Mouse (Mus musculus) brown adipose tissue, adult 24 weeks (tissue): Measurements from ENCODE around the gene Tnpo1. TPM values are rescaled to one million over a fixed set of nuclear protein-coding genes. Genes with fewer than 3 reads are reported as not detected.

Experiments
- H3K27ac ChIP-seq: fragments of 200-500 bp; replicated peaks from 2 replicates; pipeline ENCODE4 v1.5.1; 2012; ENCODE audit warnings: low read depth, mild to moderate bottlenecking, low read length
- H3K4me1 ChIP-seq: fragments of 200-500 bp; 2 replicates; pipeline ENCODE4 v1.6.1; 2012; ENCODE audit warnings: low read length, mixed read lengths; ENCODE audit not compliant: control insufficient read depth, insufficient read depth, insufficient read length
- H3K4me3 ChIP-seq: fragments of 200-500 bp; 2 replicates; pipeline ENCODE4 v1.5.1; 2012; ENCODE audit warnings: low read depth, mild to moderate bottlenecking, low read length, moderate library complexity; ENCODE audit not compliant: insufficient read depth
- polyA plus RNA-seq: library from polyadenylated mRNA; stranded (reverse); fragments of >200 nt; gene quantifications from 2 replicates; pipeline ENCODE4 v1.2.4, GENCODE M21; 2012; ENCODE audit not compliant: missing spikeins, insufficient read depth, insufficient read length

The Tnpo1 gene
- polyA plus RNA-seq, 1 experiment = 36.6 TPM

GRCm38 (mm10) chr13:98810143-98810542 lies 116.0 kb downstream of the Tnpo1 start:
- peaks cover 2% of the 10 kb centered on the region for H3K4me1 ChIP-seq
- peak overlapping the region; percentile 6; the same call in 1 of the 2 replicates for H3K4me3 ChIP-seq
- peak overlapping the region; percentile 68 for H3K27ac ChIP-seq

- Histone ChIP-seq H3K4me3 (no peak overlapping the region), H3K4me1 (peaks cover 2% of the 10 kb centered on the region), H3K27ac (no peak overlapping the region)
Measured at GRCm38 (mm10) chr13:98809087-98809486, 117.1 kb downstream of the Tnpo1 start.

GRCm38 (mm10) chr13:98804480-98804879 lies 121.7 kb downstream of the Tnpo1 start:
- no peak overlapping the region for H3K4me3 ChIP-seq
- peaks cover 6% of the 10 kb centered on the region; the same call in 1 of the 2 replicates for H3K4me1 ChIP-seq
- H3K27ac ChIP-seq = 0 out of 2 replicates have a peak overlapping the region, but pooled peaks have one; percentile 6

GRCm38 (mm10) chr13:98803699-98804098 lies 122.5 kb downstream of the Tnpo1 start:
- no peak overlapping the region for H3K27ac ChIP-seq
- peaks cover 6% of the 10 kb centered on the region; the same call in 1 of the 2 replicates for H3K4me1 ChIP-seq
- no peak overlapping the region for H3K4me3 ChIP-seq

- no peak overlapping the region for H3K4me3 ChIP-seq
- H3K4me1 ChIP-seq = peaks cover 5% of the 10 kb centered on the region
- H3K27ac ChIP-seq = no peak overlapping the region; the same call in 1 of the 2 replicates
Measured at GRCm38 (mm10) chr13:98802957-98803356, 123.2 kb downstream of the Tnpo1 start.

GRCm38 (mm10) chr13:98795511-98795910 lies 130.7 kb downstream of the Tnpo1 start:
- no peak overlapping the region for H3K27ac ChIP-seq

GRCm38 (mm10) chr13:98792864-98793263 lies 133.3 kb downstream of the Tnpo1 start:
- no peak overlapping the region for H3K27ac ChIP-seq
- no peaks in the 10 kb centered on the region for H3K4me1 ChIP-seq
- H3K4me3 ChIP-seq = no peak overlapping the region

More at GRCm38 (mm10) chr13:98795511-98795910, 130.7 kb downstream of the Tnpo1 start:
- Histone ChIP-seq H3K4me1 (peaks cover 2% of the 10 kb centered on the region; the same call in 1 of the 2 replicates), H3K4me3 (no peak overlapping the region)

- Histone ChIP-seq H3K4me1 (no peaks in the 10 kb centered on the region), H3K4me3 (no peak overlapping the region), H3K27ac (no peak overlapping the region)
Measured at GRCm38 (mm10) chr13:98791693-98792092, 134.5 kb downstream of the Tnpo1 start.

Other genes with a start within 250 kb of the Tnpo1 start
- 1.2 TPM in 1 of 2 replicates, not detected in the other for gene Tmem171, start 231.6 kb downstream of the Tnpo1 start, polyA plus RNA-seq
- 21.2 and 26.9 TPM in 2 replicates for gene Fcho2, start 110.9 kb downstream of the Tnpo1 start, polyA plus RNA-seq
- not detected in 2 replicates for gene 1700024P04Rik, start 58.2 kb upstream of the Tnpo1 start, polyA plus RNA-seq